Mouse (Mus musculus): ENCODE results near the gene Ecel1.

GRCm38 (mm10) chr1:87111719-87112354 lies 44.5 kb downstream of the Ecel1 start:
- TF ChIP-seq CTCF (IDR thresholded peaks at IDR 0.05; ENCODE audit: low read depth) (peak; percentile 55), EP300 (IDR thresholded peaks at IDR 0.05; ENCODE audit: low read depth) (no peak)

Measured in liver, embryonic 14.5 days (tissue).